Mouse (Mus musculus): ENCODE results near the gene Clptm1.
A peak's percentile ranks its signal among the peaks of the same experiment; 100 is the strongest.

Gene Clptm1

GRCm38 (mm10) chr7:19664955-19665841 is at the start of gene Clptm1:
Clptm1 (minus strand) TSS chr7:19665033.
- DNase-seq: peak; percentile 98

DNA sequence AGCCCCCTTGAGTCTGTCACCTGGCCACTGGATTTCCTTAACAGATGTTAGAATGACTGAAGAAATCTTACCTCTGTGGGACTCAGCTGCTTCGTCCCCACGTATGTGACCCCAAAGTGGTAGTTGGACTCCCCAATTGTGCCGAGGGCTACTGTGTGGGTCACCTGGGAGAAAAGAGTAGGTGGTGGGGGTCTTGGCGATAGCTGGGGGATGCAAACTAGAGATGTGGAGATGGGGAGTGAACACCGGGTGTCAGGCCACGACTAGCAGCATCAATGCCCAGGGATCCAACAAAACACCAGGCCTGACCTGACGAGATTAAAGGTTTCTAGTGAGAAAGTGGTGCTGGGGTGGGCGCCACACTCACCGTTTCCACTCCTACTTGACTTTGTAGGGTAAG is 48.8 kb upstream of the Clptm1 start:
- DNase-seq: no peak

GRCm38 (mm10) chr7:19713196-19713595 is 48.4 kb upstream of the Clptm1 start:
- peak; percentile 44 for DNase-seq

- DNase-seq: no peak
These were observed 47.6 kb upstream of the Clptm1 start for GRCm38 (mm10) chr7:19712414-19712813.

DNA sequence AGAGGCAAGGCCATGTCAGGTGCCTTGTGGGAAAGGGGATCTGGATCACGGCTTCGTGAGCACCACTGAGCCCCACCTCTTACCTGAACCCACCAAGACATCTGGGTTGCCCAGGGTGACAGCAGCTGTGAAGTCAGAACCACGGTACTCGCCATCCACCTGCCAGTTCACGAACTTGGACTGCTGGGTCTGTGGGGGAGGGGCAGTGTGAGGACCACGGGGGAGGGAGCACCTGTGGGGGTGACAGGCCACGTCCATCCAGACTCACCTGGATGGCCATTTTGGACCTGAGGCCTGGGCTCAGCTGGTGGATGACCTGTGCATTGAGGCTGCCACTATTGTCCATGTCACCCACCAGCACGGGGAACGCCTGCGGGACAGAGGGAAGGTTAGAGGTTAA is 45.8 kb upstream of the Clptm1 start:
- DNase-seq: no peak

DNA sequence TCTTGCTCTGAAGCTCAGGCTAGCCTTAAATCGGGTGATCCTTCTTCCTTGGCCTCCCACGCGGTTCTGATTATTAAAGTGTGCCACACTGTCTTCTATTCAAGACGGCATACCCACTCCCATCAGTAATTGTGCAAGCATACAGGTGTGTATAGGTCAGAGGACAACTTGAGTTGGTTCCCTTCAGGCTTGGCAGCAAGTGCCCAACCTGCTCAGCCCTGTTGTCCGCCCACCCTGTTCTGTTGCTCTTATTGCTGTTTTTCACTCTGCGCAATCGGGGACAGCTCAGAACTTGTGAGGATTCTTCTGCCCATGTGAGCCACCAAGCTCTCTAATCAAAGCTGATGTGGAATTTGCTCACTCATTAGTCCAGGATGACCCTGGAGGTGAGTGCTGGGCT is 40.4 kb upstream of the Clptm1 start:
- no peak for DNase-seq

GRCm38 (mm10) chr7:19704475-19704874 is 39.6 kb upstream of the Clptm1 start:
- DNase-seq: no peak

DNA sequence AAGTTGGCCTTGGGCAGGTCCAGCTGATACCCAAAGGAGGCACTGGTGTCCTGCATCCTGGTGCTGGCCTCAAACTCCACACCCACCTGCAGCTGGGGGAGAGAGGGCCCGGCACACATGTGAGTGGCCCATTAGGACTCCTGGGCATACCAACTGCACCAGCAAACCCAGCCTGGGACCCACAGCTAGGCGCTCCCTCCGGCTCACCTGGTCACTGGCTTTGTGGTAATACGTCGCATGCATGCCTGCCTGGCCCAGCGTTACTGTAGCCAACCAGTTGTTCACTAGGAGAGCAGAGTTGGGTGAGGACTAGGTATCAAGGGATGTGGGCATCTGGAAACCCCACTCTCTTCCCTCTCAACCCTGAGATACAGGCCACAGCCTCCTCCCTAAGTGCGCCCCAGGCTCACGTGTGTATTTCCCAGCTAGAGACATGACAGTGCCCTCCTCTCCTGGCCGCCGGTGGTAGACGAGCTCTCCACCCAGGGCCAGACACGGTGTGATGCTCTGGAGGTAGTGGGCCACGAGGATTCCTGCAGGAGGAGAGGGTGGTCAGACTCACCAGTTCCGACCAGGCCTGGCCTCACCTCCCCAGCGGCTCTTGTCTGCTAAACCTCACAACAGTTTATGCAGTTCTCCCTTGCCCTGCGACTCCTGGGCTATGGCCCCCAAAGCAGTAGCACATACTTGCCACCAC is 38.2 kb upstream of the Clptm1 start:
- DNase-seq: no peak

DNA sequence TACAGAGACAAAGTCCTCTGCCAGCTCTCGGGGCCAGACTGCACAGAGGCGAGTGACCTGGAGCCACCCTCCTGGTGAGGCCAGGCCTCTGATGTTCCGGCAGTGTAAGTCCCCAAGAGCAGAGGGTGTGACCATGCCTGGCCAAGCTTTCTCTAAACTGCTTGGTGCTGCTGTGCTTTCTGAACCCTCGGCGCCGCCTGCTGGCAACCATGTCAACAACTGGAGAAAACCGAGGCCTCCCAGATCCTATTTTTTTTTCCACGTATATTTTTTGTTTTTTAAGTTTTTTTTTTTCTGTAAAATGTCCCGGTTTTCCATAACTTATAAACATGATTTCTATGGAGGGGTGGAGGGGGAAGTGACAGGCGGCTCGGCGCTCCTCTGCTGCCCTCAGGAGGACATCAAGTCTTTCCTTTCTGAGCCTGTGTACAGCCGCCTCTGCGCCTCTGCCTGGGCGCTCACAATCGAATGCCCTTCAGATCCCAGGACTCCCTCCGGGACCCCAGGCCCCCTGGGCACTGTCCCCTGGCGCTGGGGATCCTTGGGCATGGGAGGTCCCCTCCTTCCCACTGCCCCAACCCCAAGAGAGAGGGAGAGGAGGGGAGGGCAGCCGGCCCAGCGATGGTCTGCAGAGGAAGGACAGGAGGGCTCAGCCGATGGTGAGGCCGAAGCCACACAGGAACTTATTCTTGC is 36.4 kb upstream of the Clptm1 start:
- DNase-seq: peak; percentile 67

- DNase-seq: peak; percentile 35
These were observed 35.7 kb upstream of the Clptm1 start for GRCm38 (mm10) chr7:19700299-19701068.

- DNase-seq: no peak
These were observed 35.0 kb upstream of the Clptm1 start for GRCm38 (mm10) chr7:19699827-19700148.

GRCm38 (mm10) chr7:19698907-19699826 is 34.3 kb upstream of the Clptm1 start, which contains the start of gene Apoe:
Apoe (minus strand) TSS chr7:19699188.
- peak; percentile 52 for DNase-seq

- DNase-seq: no peak
These were observed 33.4 kb upstream of the Clptm1 start for GRCm38 (mm10) chr7:19697949-19698906.

- no peak for DNase-seq
These were observed 31.6 kb upstream of the Clptm1 start for GRCm38 (mm10) chr7:19696336-19696873.

- DNase-seq: no peak
These were observed 31.0 kb upstream of the Clptm1 start for GRCm38 (mm10) chr7:19695881-19696280.

DNA sequence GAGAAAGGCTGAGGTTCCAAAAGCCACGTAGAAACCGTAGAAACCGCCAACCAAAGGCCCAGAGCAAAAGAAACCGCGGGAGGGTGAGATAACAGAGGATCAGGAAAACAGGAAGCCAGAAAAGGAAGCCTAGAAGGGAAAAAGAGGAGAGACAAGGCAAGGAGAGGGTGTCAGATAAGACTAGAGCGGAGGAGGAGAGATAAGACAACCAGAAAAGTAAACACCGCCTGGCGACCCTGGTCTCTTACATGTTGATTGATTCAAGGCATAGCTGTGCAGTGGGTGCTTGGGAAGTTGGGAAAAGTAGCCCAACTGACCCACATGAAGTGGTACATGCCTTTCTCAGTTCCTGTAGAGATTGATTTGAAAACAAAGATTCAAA is 30.4 kb upstream of the Clptm1 start:
- DNase-seq: no peak

DNA sequence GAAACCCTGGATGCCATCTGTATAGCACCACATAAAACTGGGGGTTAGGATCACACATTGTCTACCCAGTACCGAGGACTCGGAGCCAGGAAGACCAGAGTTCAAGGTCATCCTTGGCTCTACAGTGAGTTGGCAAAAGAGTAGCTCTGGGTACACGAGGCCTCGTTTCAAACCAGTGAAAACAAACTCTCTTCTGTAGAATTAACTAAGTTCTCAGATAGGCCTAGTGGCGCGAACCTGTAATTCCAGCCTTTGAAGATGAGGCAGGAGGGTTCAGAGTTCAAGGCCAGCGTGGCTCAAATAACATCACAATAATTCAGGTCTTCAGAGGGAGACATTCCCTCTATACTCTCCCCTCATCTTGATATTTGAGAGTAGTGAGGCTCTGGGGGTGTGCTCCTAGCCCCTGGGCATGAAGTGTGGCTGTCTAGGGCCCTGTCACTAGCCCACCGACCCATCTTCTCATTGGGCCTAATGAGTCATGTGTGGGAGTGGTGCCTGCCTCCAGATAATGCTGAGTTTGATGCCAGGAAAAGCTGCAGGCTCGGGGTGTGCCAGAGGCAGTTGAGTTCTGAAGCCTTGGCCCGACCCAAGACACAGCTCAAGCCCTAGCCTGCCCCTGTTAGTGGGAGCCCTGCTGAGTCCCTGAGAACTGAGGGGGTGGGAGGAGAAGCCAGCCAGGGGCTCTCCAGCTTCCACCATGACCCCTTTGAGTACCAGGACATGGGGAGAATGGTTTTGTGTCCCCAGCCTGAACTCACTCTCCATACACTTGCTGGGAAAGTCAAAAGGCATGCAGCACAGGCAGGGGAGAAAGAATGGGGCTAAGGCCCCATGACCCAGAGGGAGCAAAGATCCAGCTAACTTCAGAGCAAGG is 29.7 kb upstream of the Clptm1 start:
- no peak for DNase-seq

DNA sequence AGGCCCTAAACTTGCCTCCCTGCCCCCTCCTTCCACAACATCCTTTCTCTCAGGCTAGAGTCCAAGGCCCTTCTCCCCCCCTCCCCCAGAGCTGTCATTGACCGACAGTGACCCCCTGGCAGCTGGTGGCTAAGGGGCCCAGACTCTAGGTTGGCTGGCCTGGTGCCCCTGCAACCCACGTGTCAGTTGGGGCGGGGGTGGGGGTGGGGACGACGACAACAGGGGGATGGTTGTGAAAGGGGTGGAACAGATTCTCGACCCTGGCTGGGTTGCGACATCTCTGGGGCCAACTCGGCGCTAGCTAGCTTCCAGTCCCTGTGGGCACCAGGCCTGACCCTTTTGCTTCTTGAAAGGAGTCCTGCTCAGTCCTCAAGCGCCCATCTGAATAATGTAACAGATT is 28.6 kb upstream of the Clptm1 start:
- DNase-seq: no peak
